Mouse (Mus musculus): ENCODE measurements at regions not wholly inside any gene's neighbourhood (a gene's known extent, or its start where the extent isn't known, plus 50 kb on each side); places are given as distances from the start of the nearest gene placed in this dataset.

DNA sequence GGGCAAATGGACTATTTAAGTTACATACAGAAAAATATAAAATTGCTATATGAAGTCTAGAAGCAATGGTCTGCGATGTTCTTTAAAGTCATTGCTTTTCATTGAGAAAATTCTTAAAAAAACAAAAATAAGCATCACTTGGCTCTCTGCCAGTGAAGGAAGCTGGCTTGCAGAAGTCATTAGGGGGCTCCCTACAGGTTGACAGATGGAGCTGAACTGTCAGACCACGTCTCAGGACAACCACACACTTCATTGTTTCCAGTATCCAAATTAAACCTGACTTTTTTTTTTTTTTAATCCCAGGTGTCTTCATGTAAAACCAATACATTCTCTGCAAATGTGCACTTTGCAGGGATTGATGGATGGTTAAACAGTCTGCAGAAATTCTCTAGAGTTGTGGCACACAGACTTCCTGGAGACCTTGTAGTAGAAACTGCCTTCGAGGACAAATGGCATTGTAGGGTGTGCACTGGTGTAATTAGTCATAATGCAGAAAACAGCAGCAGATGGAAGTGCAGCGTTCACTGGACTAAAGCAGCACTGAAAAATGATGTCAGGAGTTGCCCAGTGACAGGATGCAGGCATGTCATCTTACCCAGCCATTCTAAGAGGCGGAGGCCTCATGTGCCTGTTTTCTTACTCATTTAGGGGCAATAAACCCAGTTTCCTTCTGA is 203.4 kb upstream of the Impg1 start:
- TF ChIP-seq CTCF (conservative IDR thresholded peaks at IDR 0.05; ENCODE audit: low read length), result no peak
- TF ChIP-seq POU5F1 (IDR thresholded peaks at IDR 0.05; ENCODE audit: borderline replicate concordance, low read length), result no peak
- TF ChIP-seq NANOG (IDR thresholded peaks at IDR 0.05; ENCODE audit: borderline replicate concordance, low read length), result no peak

All from E14TG2a.4 (cell line).